Mouse (Mus musculus): ENCODE data around the gene Fam8a1.

Gene Fam8a1
- long read RNA-seq, experiment 1, partial matches to known transcripts, result 0 of 5 reads
- long read RNA-seq, experiment 1, other reads (novel, unspliced or antisense), result 5 of 5 reads
- long read RNA-seq, experiment 2, partial matches to known transcripts, result 1 of 4 reads
- long read RNA-seq, experiment 2, other reads (novel, unspliced or antisense), result 3 of 4 reads

GRCm38 (mm10) chr13:46669048-46669619, at the start of gene Fam8a1:
Gene Fam8a1, plus strand, starts transcription at chr13:46669522.
- intact Hi-C loops (cut with DNase I), result loop anchor here (10.0 kb wide), 1 partner anchor 254 kb away; the partner anchor contains the start of gene Rbm24

- intact Hi-C loops (cut with DNase I), result no loop called here
Measured at GRCm38 (mm10) chr13:46619633-46620032, 49.7 kb upstream of the Fam8a1 start.

- intact Hi-C loops (cut with DNase I), result no loop called here
Measured at GRCm38 (mm10) chr13:46620964-46621757, 48.2 kb upstream of the Fam8a1 start.

- intact Hi-C loops (cut with DNase I), result no loop called here
Measured at GRCm38 (mm10) chr13:46626608-46627007, 42.7 kb upstream of the Fam8a1 start.

GRCm38 (mm10) chr13:46627841-46628240, 41.5 kb upstream of the Fam8a1 start:
- intact Hi-C loops (cut with DNase I), result no loop called here

- intact Hi-C loops (cut with DNase I), result no loop called here
Measured at GRCm38 (mm10) chr13:46629391-46629790, 39.9 kb upstream of the Fam8a1 start.

GRCm38 (mm10) chr13:46632796-46633195, 36.5 kb upstream of the Fam8a1 start:
- intact Hi-C loops (cut with DNase I), result no loop called here

GRCm38 (mm10) chr13:46633320-46634132, 35.8 kb upstream of the Fam8a1 start:
- intact Hi-C loops (cut with DNase I), result no loop called here

- intact Hi-C loops (cut with DNase I), result no loop called here
Measured at GRCm38 (mm10) chr13:46634133-46634488, 35.2 kb upstream of the Fam8a1 start.

- intact Hi-C loops (cut with DNase I), result no loop called here
Measured at GRCm38 (mm10) chr13:46640608-46641468, 28.5 kb upstream of the Fam8a1 start.

GRCm38 (mm10) chr13:46642318-46642717, 27.0 kb upstream of the Fam8a1 start:
- intact Hi-C loops (cut with DNase I), result no loop called here

- intact Hi-C loops (cut with DNase I), result no loop called here
Measured at GRCm38 (mm10) chr13:46644175-46644574, 25.1 kb upstream of the Fam8a1 start.

GRCm38 (mm10) chr13:46645476-46645875, 23.8 kb upstream of the Fam8a1 start:
- intact Hi-C loops (cut with DNase I), result no loop called here

- intact Hi-C loops (cut with DNase I), result no loop called here
Measured at GRCm38 (mm10) chr13:46651853-46652252, 17.5 kb upstream of the Fam8a1 start.

- intact Hi-C loops (cut with DNase I), result no loop called here
Measured at GRCm38 (mm10) chr13:46652671-46653070, 16.7 kb upstream of the Fam8a1 start.

GRCm38 (mm10) chr13:46653671-46654070, 15.7 kb upstream of the Fam8a1 start:
- intact Hi-C loops (cut with DNase I), result no loop called here

- intact Hi-C loops (cut with DNase I), result no loop called here
Measured at GRCm38 (mm10) chr13:46654566-46654965, 14.8 kb upstream of the Fam8a1 start.

- intact Hi-C loops (cut with DNase I), result no loop called here
Measured at GRCm38 (mm10) chr13:46659211-46659610, 10.1 kb upstream of the Fam8a1 start.

GRCm38 (mm10) chr13:46663461-46663964, 5.8 kb upstream of the Fam8a1 start:
- intact Hi-C loops (cut with DNase I), result loop anchor here (2.0 to 10.0 kb wide), 2 partner anchors 249 to 353 kb away; partner anchors contain the start of gene Rbm24

GRCm38 (mm10) chr13:46669620-46670271, 424 bp downstream of the Fam8a1 start:
- intact Hi-C loops (cut with DNase I), result loop anchor here (10.0 kb wide), 1 partner anchor 255 kb away; the partner anchor contains the start of gene Rbm24
